Mouse (Mus musculus): ENCODE measurements around the gene Csk. TPM values are rescaled to one million over a fixed set of nuclear protein-coding genes. Genes with fewer than 3 reads are reported as not detected.

Gene Csk
- 100 to 1,000 TPM; 625 to 646 TPM for total RNA-seq (2023)

DNA sequence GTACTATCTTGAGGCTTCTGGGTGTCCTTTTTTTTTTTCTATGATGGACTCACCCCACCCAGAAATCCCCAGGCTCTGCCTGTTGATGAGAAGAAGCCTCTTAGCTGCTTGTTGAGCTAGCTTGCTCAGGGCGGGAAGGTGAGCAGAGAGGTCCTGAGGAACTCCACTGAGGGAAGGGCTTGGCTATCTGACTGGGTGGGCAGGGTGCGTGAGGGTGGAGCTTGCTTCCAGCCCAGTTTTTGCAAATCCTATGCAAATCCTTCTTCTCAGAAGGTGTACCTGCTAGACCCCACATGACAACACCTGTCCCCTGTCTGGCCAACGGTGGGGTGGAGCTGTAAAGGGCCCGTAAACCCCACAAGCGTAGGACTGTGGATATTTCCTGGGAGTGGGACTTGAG is at the start of gene Csk:
Csk (minus strand) TSS at position 349 of the 400 bp plus-strand sequence.

DNA sequence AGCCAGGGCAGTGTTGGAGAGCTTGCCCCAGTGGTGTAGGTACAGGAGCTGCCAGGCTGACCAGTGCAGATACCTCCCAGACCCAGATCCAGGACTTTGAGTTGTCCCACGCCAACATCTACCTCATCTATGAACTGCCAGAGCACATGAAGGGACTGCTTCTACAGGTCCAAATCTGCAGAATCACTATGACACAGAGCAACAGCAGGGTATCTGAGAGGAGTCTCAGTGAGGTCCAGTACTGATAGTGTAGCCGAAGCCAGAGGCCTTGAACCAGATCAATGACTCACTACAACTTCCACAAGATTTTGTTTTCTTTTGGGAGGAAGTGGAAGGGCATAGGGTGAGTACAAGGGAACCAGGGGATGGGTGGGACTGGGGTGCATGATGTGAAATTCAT is 34.3 kb upstream of the Csk start, which contains the start of gene Cyp1a1:
Cyp1a1 (plus strand) TSS at position 178 of the 400 bp plus-strand sequence.

GRCm38 (mm10) chr9:57683520-57683919 is 30.1 kb upstream of the Csk start, which contains the start of gene Cyp1a2:
Gene Cyp1a2 (minus strand): TSS chr9:57683703.

DNA sequence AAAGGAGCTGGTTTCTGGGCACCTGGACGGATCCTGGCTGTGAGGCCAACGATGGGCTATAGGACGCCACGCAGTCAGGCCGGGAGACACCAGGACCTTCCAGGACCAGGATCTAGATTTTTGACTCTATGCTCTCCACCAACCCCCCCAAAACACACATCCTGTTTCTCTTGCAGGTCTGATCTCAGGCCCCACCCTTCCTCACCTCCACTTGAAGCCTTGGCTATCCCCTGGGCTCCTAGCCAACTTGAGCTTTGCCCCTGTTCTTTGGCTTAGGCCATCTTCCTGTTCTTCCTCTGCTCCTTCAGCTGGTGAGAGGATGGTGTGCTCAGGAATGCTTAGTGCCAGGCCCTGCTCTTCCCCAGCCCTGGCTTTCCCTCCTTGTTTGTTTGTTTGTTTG is 32.8 kb downstream of the Csk start, which contains the start of gene Lman1l:
Lman1l (minus strand) TSS at position 101 of the 400 bp plus-strand sequence.

DNA sequence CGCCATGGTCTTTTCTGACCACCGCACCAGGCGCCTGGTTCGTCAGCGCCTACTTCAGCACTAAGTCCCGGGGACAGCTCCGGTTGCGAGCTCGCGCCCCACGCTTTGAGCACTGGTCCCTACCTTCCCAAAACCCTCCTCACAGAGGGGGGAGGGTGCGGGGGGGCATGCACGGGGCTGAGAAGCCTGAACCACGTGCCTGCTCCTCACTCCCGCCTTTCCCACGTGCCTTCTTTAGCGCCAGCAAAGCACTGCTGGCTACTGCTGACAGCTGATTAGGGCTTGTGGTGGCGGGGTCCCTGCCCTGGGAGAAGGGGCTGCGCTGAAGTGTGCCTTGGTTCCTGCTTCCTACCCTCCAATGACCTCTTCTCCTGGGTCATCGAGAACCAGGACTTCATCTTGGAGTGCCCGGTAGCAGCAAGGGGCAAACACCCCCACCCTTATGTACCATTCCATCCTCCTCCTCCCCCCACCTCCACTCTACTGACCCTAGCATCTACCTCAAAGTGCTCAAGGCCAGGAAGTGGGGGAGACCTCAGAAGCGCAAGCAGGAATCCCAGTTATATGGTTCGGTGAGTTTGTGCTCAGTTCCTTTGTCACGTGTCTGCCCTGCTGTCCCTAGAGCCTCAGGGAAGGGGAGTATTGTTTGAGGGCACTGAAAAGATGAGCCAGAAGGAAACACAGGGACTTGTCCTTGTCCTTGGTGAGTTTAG is 47.1 kb downstream of the Csk start, which contains the start of gene Cplx3:
Cplx3 (minus strand) TSS at position 143 of the 713 bp plus-strand sequence.

DNA sequence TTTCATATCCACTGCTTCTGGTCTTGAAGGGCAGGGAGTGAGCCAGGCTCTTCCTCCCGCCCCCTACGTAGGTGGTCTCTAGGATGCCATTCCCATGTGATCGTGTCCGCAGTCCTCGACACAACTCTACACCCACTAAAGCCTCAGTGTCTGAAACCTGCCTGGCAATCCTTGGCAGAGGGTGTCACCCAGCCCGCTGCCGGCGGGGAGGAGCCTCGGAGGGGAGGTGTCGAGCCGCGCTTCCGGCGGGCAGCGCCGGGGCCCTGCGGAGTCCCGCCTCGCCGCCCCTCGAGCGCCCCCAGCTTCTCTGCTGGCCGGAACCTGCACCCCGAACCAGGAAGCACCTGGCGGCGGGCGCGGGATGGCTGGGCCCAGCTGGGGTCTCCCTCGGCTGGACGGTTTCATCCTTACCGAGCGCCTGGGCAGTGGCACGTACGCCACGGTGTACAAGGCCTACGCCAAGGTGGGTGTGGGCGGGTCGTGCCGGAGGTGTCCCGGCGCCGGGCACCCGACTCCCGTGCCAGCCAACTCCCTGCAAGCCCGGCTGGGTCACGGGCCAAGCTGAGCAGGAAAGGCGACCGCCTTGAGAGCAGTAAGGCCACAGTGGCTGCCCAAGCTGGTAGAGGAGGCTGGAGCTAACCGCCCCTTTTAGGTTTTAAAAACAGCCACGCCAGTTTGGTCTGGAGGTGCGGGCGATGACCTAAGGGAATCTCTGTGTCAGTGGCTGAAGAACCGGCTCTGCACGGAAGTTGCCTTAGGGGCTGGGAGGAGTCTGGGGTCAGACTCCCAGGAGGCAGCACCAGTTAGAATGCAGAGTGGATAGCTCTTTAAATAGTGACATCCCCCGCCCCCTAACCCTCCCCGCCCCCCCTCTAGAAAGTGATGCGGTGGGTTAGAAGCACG is 64.0 kb downstream of the Csk start, which contains the start of gene Ulk3:
Ulk3 (plus strand) TSS at position 229 of the 903 bp plus-strand sequence.

Other genes with a start within 250 kb of the Csk start
- 10 to 100 TPM; 76.9 to 92.2 TPM for gene Ppcdc, start 213.5 kb downstream of the Csk start, total RNA-seq (2023)
- not detected for gene Scamp5, start 185.6 kb downstream of the Csk start, total RNA-seq (2023)
- not detected for gene Rpp25, start 149.6 kb downstream of the Csk start, total RNA-seq (2023)
- gene Cox5a, start 132.4 kb downstream of the Csk start, total RNA-seq (2023), result 100 to 1,000 TPM in 1 of 2 experiments, 10 to 100 TPM in 1; 97.3 to 115 TPM
- 10 to 100 TPM; 14.0 to 22.5 TPM for gene Fam219b, start 116.1 kb downstream of the Csk start, total RNA-seq (2023)
- gene Mpi, start 100.9 kb downstream of the Csk start, total RNA-seq (2023), result 10 to 100 TPM; 11.6 to 13.3 TPM
- 100 to 1,000 TPM; 104 to 110 TPM for gene Scamp2, start 92.7 kb downstream of the Csk start, total RNA-seq (2023)
- 100 to 1,000 TPM in 1 of 2 experiments, 10 to 100 TPM in 1; 98.3 to 103 TPM for gene Ulk3, start 64.2 kb downstream of the Csk start, total RNA-seq (2023)
- gene Cplx3, start 47.4 kb downstream of the Csk start, total RNA-seq (2023), result not detected
- gene Lman1l, start 32.9 kb downstream of the Csk start, total RNA-seq (2023), result 1 to 10 TPM; 1.0 to 1.4 TPM
- gene Cyp1a2, start 30.1 kb upstream of the Csk start, total RNA-seq (2023), result not detected
- not detected for gene Cyp1a1, start 34.3 kb upstream of the Csk start, total RNA-seq (2023)
- 10 to 100 TPM; 24.4 to 26.1 TPM for gene Edc3, start 54.9 kb upstream of the Csk start, total RNA-seq (2023)
- gene Clk3, start 112.2 kb upstream of the Csk start, total RNA-seq (2023), result 100 to 1,000 TPM; 209 to 212 TPM
- 100 to 1,000 TPM; 100 to 106 TPM for gene Arid3b, start 183.2 kb upstream of the Csk start, total RNA-seq (2023)